ENCODE assay signal across 16 mouse cellular contexts in the genomic region with DNA sequence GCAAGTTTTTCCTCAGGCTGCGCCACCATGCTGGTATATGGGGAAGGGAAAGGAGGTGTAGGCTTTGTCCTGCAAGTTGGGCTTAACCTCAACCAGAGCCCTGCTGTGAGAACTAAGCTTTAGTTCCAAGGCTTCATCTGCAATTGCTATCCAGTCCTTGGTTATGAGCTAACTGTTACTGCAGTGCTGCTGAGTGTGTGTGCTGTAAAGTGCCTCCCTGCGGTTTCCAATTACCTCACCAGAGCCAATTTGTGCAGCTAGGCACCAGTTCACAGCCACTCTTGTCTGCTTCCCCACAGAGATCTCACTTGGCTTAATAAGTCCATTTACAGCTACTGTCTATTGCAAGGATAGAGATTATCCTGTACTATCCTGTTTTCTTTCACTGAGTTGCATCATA. TPM values are rescaled to one million over a fixed set of nuclear protein-coding genes. Genes with fewer than 3 reads are reported as not detected.
DNase-seq lines count a peak whose midpoint lies in the region; ATAC-seq and TF ChIP-seq lines count a peak whose summit lies in the region.
"Had no signal": no experiment of that assay in that cellular context is flagged by ENCODE, and none has a peak within 500 bp of the region (broad histone marks: within the 10 kb centered on the region; RNA-seq: fewer than 3 reads in every experiment).

No protein-coding gene starts in this region.

- H3K4me3 ChIP-seq in hindbrain, postnatal 0 days (ENCODE audit: low read length), result no peak overlapping the region
- H3K4me3 ChIP-seq in hindbrain, embryonic 12.5 days, result no peak overlapping the region
- no peak overlapping the region for H3K4me3 ChIP-seq in forebrain, embryonic 15.5 days
- no peak overlapping the region for H3K4me3 ChIP-seq in myocyte
- no peak overlapping the region for H3K4me3 ChIP-seq in layer of hippocampus, adult 2 months
- H3K4me3 ChIP-seq: embryonic facial prominence, embryonic 13.5 days; limb, embryonic 15.5 days; lung, embryonic 15.5 days; midbrain, embryonic 12.5 days had no signal

- DNase-seq in embryo, embryonic 11 days, result peak; percentile 4
- no peak for DNase-seq in embryo, embryonic 10.5 days (ENCODE audit: low spot score)
- peak; percentile 4 for DNase-seq in hindbrain, postnatal 0 days (ENCODE audit: low spot score)
- no peak for DNase-seq in layer of hippocampus, adult 2 months (ENCODE audit: low spot score in 2 of 2)
- DNase-seq in frontal cortex, postnatal 14 days (ENCODE audit: low spot score in 2 of 2), result no peak
- DNase-seq: cerebellum, adult 18-20 months; kidney, postnatal 10 days; right cerebral cortex, postnatal 14 days had no signal

- H3K79me2 ChIP-seq in myocyte (ENCODE audit: control insufficient read depth, insufficient read depth), result no peaks in the 10 kb centered on the region

- 43% methylated on average over 2 of the region's 2 CpGs for whole genome bisulfite sequencing in hindbrain, postnatal 0 days
- WGBS in hindbrain, embryonic 12.5 days, result 43% methylated on average over 2 of the region's 2 CpGs
- 28% methylated on average over 2 of the region's 2 CpGs for WGBS in forebrain, embryonic 15.5 days

- no peak for ATAC-seq in hindbrain, postnatal 0 days
- no peak for ATAC-seq in hindbrain, embryonic 12.5 days (ENCODE audit: low FRiP score)
- 0 out of 2 replicates have a peak, but pooled peaks have one; percentile 32 for ATAC-seq in forebrain, embryonic 15.5 days (replicated peaks)
- ATAC-seq: activated CD4-positive, CD25-positive, alpha-beta regulatory T cell, adult 4 months had no signal

- no peaks in the 10 kb centered on the region for H3K9me3 ChIP-seq in hindbrain, postnatal 0 days (ENCODE audit: low read length)
- H3K9me3 ChIP-seq in hindbrain, embryonic 12.5 days (replicated peaks), result no peaks in the 10 kb centered on the region
- H3K9me3 ChIP-seq in forebrain, embryonic 15.5 days, result no peaks in the 10 kb centered on the region
- H3K9me3 ChIP-seq: embryonic facial prominence, embryonic 13.5 days; limb, embryonic 15.5 days; lung, embryonic 15.5 days; midbrain, embryonic 12.5 days had no signal

- H3K27me3 ChIP-seq in hindbrain, postnatal 0 days (ENCODE audit: insufficient read depth, low read length), result no peaks in the 10 kb centered on the region
- no peaks in the 10 kb centered on the region for H3K27me3 ChIP-seq in hindbrain, embryonic 12.5 days
- H3K27me3 ChIP-seq in forebrain, embryonic 15.5 days, result no peaks in the 10 kb centered on the region
- H3K27me3 ChIP-seq in myocyte (ENCODE audit: control insufficient read depth, insufficient read depth, insufficient read length), result no peaks in the 10 kb centered on the region
- H3K27me3 ChIP-seq: embryonic facial prominence, embryonic 13.5 days; lung, embryonic 15.5 days; midbrain, embryonic 12.5 days had no signal

- no peaks in the 10 kb centered on the region for H3K36me3 ChIP-seq in hindbrain, postnatal 0 days (ENCODE audit: insufficient read depth, low read length)
- H3K36me3 ChIP-seq in hindbrain, embryonic 12.5 days, result no peaks in the 10 kb centered on the region
- H3K36me3 ChIP-seq in forebrain, embryonic 15.5 days, result no peaks in the 10 kb centered on the region
- peaks cover 3% of the 10 kb centered on the region for H3K36me3 ChIP-seq in myocyte (ENCODE audit: control insufficient read depth, insufficient read depth)
- H3K36me3 ChIP-seq: embryonic facial prominence, embryonic 13.5 days; limb, embryonic 15.5 days; lung, embryonic 15.5 days; midbrain, embryonic 12.5 days had no signal

- H3K9ac ChIP-seq in hindbrain, postnatal 0 days (replicated peaks; ENCODE audit: low read length), result no peak overlapping the region
- H3K9ac ChIP-seq in hindbrain, embryonic 12.5 days, result no peak overlapping the region
- H3K9ac ChIP-seq in forebrain, embryonic 15.5 days (replicated peaks), result no peak overlapping the region
- H3K9ac ChIP-seq: embryonic facial prominence, embryonic 13.5 days; limb, embryonic 15.5 days; lung, embryonic 15.5 days; midbrain, embryonic 12.5 days had no signal

- H3ac ChIP-seq in myocyte (ENCODE audit: control insufficient read depth, insufficient read length), result no peak overlapping the region

- H3K27ac ChIP-seq in hindbrain, postnatal 0 days, result no peak overlapping the region
- H3K27ac ChIP-seq in hindbrain, embryonic 12.5 days, result no peak overlapping the region
- H3K27ac ChIP-seq in forebrain, embryonic 15.5 days (replicated peaks), result no peak overlapping the region
- H3K27ac ChIP-seq in layer of hippocampus, adult 2 months, result no peak overlapping the region
- H3K27ac ChIP-seq: embryonic facial prominence, embryonic 13.5 days; limb, embryonic 15.5 days; lung, embryonic 15.5 days; midbrain, embryonic 12.5 days had no signal

- H3K4me2 ChIP-seq in hindbrain, postnatal 0 days (ENCODE audit: low read depth, low read length), result no peak overlapping the region
- H3K4me2 ChIP-seq in hindbrain, embryonic 12.5 days (replicated peaks), result no peak overlapping the region
- no peak overlapping the region for H3K4me2 ChIP-seq in forebrain, embryonic 15.5 days (replicated peaks)
- H3K4me2 ChIP-seq in myocyte (ENCODE audit: low read depth), result no peak overlapping the region
- H3K4me2 ChIP-seq: embryonic facial prominence, embryonic 13.5 days; limb, embryonic 15.5 days; lung, embryonic 15.5 days; midbrain, embryonic 12.5 days had no signal

- no peaks in the 10 kb centered on the region for H3K4me1 ChIP-seq in hindbrain, postnatal 0 days (ENCODE audit: insufficient read depth, low read length)
- H3K4me1 ChIP-seq in hindbrain, embryonic 12.5 days, result no peaks in the 10 kb centered on the region
- no peaks in the 10 kb centered on the region for H3K4me1 ChIP-seq in forebrain, embryonic 15.5 days
- H3K4me1 ChIP-seq: embryonic facial prominence, embryonic 13.5 days; limb, embryonic 15.5 days; lung, embryonic 15.5 days; midbrain, embryonic 12.5 days had no signal

- no peak for TF ChIP-seq POLR2A in myocyte (IDR thresholded peaks at IDR 0.05; ENCODE audit: insufficient read length, low read depth)

- TF ChIP-seq CTCF in hindbrain, postnatal 0 days (IDR thresholded peaks at IDR 0.05; ENCODE audit: low read depth), result no peak
- no peak for TF ChIP-seq CTCF in layer of hippocampus, adult 2 months (conservative IDR thresholded peaks at IDR 0.05)

TF ChIP-seq in myocyte, 11 proteins besides CTCF, POLR2A, EP300 and RAD21:
- peak; percentile 64 for TF ChIP-seq CEBPB (IDR thresholded peaks at IDR 0.05; ENCODE audit: insufficient read depth, poor library complexity, severe bottlenecking)
- TF ChIP-seq E2F4 (IDR thresholded peaks at IDR 0.05; ENCODE audit: insufficient read depth), result no peak

RNA-seq across cellular contexts. Expression of gene Eda2r, which starts 16.1 kb away (rescaled TPM):
- 4.2 and 5.2 TPM in 2 replicates for total RNA-seq in hindbrain, postnatal 0 days (2014; rRNA removed)
- polyA plus RNA-seq in hindbrain, postnatal 0 days (2015; fragmentation: Nextera tagmentation; extraction: Ambion mirVana), result 1.1 and 1.6 TPM in 2 replicates
- 0.63 and 0.69 TPM in 2 replicates for polyA plus RNA-seq in hindbrain, embryonic 12.5 days (2016; fragmentation: Nextera tagmentation; extraction: Ambion mirVana)
- 1.2 and 1.8 TPM in 2 replicates for polyA plus RNA-seq in forebrain, embryonic 15.5 days (2015; fragmentation: Nextera tagmentation; extraction: Ambion mirVana)
- 30.2 TPM for polyA plus RNA-seq in myocyte (2012; fragmentation: generic; extraction: Trizol)
- under 1 TPM; 0.17 to 0.33 TPM for total RNA-seq in layer of hippocampus, adult 2 months (2021)
- polyA plus RNA-seq: activated CD4-positive, CD25-positive, alpha-beta regulatory T cell, adult 4 months had no signal

Comparison
In these comparisons a context has a peak if more than half of its experiments do, and no peak if none do; other contexts are left out.
1. DNase-seq: peak in embryo, embryonic 11 days (single experiment) and hindbrain, postnatal 0 days (single experiment); none in embryo, embryonic 10.5 days (single experiment), layer of hippocampus, adult 2 months (0 of 2) and frontal cortex, postnatal 14 days (0 of 2).
2. RNA of gene Eda2r, which starts 16.1 kb away (polyA plus RNA-seq): 30.2 TPM in myocyte (single experiment); 1.2 to 1.8 TPM in forebrain, embryonic 15.5 days, 1.1 to 1.6 TPM in hindbrain, postnatal 0 days and 0.63 to 0.69 TPM in hindbrain, embryonic 12.5 days; every median in the first group is over 10 times any median in the second.